ENCODE assay signal across 18 mouse cellular contexts in genomic region chr3:154116000-154116399, GRCm38 (mm10).
"Had no signal": no experiment of that assay in that cellular context is flagged by ENCODE, and none has a peak within 500 bp of the region (broad histone marks: within the 10 kb centered on the region; RNA-seq: fewer than 3 reads in every experiment).

No protein-coding gene starts in this region.

- H3K36me3 ChIP-seq: lung, embryonic 15.5 days; midbrain, embryonic 13.5 days; neural tube, embryonic 12.5 days; stomach, embryonic 15.5 days had no signal

- H3K9ac ChIP-seq: liver, postnatal 0 days; lung, embryonic 15.5 days; midbrain, embryonic 13.5 days; neural tube, embryonic 12.5 days; stomach, embryonic 15.5 days had no signal

- H3K4me3 ChIP-seq: lung, embryonic 15.5 days; megakaryocyte, embryonic 14.5 days; midbrain, embryonic 13.5 days; neural tube, embryonic 12.5 days; stomach, embryonic 15.5 days had no signal

- H3K4me1 ChIP-seq: megakaryocyte, embryonic 14.5 days; stomach, embryonic 15.5 days had no signal

- H3K27ac ChIP-seq: lung, embryonic 15.5 days; macrophage; midbrain, embryonic 13.5 days; neural tube, embryonic 12.5 days; stomach, embryonic 15.5 days; stomach, postnatal 0 days had no signal

- H3K27me3 ChIP-seq: lung, embryonic 15.5 days; midbrain, embryonic 13.5 days; neural tube, embryonic 12.5 days; stomach, embryonic 15.5 days had no signal

- ATAC-seq: liver, postnatal 0 days; lung, postnatal 0 days; midbrain, embryonic 13.5 days; midbrain, embryonic 16.5 days had no signal

- DNase-seq: liver, postnatal 0 days; lung, adult 2 months; lung, postnatal 14 days; lung, postnatal 36 days; right cerebral cortex, postnatal 14 days; thymus, adult 2 months; thymus, postnatal 25 days; thymus, postnatal 4 days had no signal

- H3K9me3 ChIP-seq: lung, embryonic 15.5 days; megakaryocyte, embryonic 14.5 days; midbrain, embryonic 13.5 days; neural tube, embryonic 12.5 days; stomach, embryonic 15.5 days had no signal

- H3K4me2 ChIP-seq: lung, embryonic 15.5 days; midbrain, embryonic 11.5 days; midbrain, embryonic 13.5 days; neural tube, embryonic 12.5 days; stomach, embryonic 15.5 days had no signal
